Mouse (Mus musculus): ENCODE results near the gene Cfd. TPM values are rescaled to one million over a fixed set of nuclear protein-coding genes. Genes with fewer than 3 reads are reported as not detected.

Cfd gene
- total RNA-seq (2021) = 10 to 100 TPM; 47.6 to 86.0 TPM
- long read RNA-seq, experiment 1, transcript Cfd-202 (5 exons, 871 nt) = major isoform, 78 of 159 reads
- long read RNA-seq, experiment 1, transcript Cfd-201 (5 exons, 922 nt) = minor isoform, 75 of 159 reads
- long read RNA-seq, experiment 1, partial matches to known transcripts = 5 of 159 reads
- long read RNA-seq, experiment 1, other reads (novel, unspliced or antisense) = 1 of 159 reads
- long read RNA-seq, experiment 2, transcript Cfd-202 (5 exons, 871 nt) = minor isoform, 39 of 95 reads
- long read RNA-seq, experiment 2, transcript Cfd-201 (5 exons, 922 nt) = major isoform, 41 of 95 reads
- long read RNA-seq, experiment 2, partial matches to known transcripts = 14 of 95 reads
- long read RNA-seq, experiment 2, other reads (novel, unspliced or antisense) = 1 of 95 reads

DNA sequence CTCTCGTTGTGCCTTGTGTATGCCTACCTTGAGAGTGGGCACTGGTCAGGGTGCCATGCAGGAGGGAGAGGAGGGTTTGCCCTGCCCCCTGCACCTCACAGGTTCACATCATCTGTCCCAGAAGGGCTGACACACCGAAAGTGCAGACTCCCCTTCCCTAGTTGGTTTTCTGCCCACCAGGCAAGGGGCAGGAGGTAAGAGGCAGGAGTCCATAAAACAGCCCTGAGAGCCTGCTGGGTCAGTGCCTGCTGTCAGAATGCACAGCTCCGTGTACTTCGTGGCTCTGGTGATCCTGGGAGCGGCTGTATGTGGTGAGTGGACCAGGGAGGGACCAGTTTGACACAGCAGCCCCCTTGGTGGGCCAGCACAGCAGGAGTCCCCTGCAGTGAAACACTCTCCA is at the start of gene Cfd:
Cfd (plus strand) TSS at position 184 of the 400 bp plus-strand sequence.
- intact Hi-C loops (cut with DNase I) = loop anchor here (2.0 kb wide), 1 partner anchor 66 kb away; no protein-coding TSS in a partner anchor
- DNase-seq = no peak

DNA sequence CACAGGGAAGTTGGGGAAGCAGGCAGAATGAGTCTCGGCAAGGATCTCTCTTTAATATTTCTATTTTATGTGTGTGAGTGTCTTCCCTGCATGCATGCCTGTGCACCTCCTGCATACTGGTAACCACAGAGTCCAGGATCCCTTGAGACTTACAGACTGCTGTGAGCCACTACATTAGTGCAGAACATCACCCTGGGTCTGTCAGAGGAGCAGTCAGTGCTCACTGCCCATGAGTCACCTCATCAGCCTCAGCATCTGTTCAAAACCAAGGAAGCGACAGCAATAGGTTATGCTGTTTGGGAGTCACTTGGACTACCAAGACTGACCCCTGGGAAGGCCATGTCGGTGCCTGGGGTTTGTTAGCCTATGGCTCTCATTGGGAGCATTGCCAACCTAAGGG is 48.3 kb upstream of the Cfd start:
- intact Hi-C loops (cut with DNase I) = no loop called here
- no peak for DNase-seq

DNA sequence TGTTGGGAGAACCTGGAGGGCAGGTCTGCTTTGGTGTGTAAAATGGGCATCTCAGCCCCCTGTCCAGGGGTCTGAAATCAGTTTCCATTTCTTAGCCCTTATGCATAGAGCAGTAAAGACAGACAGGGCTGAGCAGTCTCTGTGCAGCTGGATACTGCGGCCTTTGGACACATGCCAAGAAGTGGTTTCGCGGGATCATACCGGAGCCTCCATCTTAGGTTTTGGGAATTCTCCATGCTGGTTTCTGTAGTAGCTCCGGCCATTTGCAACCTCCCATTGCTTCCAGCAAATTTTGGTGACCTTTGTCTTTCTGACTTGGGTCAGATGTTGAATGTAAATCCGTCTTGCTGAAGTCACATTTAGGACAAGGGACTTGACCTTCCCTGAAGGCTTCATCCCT is 47.2 kb upstream of the Cfd start:
- intact Hi-C loops (cut with DNase I) = no loop called here
- no peak for DNase-seq

DNA sequence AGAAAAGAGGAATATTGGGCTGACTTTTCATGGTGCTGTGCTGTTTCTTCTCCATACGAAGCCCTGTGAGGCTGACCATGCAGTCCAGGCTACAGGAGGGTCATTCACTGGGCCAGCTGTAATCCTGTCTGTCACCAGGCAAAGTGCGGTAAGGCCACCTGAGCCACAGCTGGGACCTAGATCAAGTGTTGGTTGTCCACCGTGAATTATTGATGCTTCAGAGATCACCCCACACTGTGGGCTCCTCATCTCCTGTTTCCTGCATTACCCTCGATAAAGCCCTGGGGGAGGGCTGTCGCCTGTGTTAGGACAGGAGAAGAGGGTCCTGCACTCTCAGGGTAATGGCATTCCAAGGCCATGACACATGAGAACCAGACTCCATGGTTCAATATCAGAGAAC is 44.1 kb upstream of the Cfd start:
- DNase-seq = no peak
- intact Hi-C loops (cut with DNase I) = no loop called here

DNA sequence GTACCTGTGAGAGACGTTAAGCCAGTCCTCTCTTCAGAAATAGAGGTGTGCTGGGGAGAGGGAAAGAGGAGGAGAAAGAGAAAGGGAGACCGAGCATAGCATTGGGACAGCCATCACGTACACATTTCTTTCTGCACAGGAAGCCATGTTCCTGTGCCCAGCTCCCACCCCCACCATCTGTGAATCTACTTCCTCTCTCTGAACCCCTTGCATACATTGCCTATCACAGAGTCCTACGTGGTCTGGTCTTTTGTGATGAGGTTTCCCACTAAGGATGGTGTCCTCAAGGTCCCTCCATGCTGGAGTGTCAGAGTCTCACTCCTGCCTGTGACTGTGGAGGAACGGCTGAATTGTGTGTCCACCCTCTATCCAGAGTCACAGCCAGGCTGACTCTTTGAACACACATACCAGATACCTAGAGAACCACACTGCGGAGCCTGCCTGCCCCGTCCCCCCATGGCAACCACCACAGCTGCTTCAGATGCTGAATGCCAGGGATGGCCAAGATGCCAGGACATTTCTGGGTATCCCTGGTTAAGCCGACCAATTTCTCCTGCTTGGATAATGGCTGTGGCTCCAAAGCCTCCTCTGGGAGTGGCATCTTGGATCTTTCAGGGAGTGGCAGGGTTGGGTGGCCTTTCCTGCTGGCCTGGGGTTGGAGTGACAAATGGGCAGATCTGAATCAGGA is 40.6 kb upstream of the Cfd start:
- intact Hi-C loops (cut with DNase I) = no loop called here
- DNase-seq = no peak

DNA sequence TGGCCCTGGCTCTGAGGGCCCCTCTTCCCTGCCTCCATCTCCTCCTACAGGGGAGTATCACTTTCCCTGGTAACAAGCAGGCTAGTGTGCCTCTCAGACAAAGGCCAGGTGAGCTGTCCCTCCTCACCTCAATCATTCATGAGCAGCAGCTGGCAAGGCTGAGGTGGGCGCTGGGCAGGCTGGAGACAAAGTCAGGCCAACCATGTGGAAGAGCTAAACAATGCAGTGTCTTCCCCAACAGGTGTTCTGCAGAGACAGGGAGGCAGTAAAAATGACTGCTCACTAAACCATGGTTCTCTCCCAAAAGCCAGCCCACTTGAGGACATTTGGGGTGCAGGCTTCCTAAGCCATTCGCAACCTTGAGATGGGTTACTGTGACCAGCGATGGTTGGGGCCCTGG is 39.0 kb upstream of the Cfd start:
- no peak for DNase-seq
- intact Hi-C loops (cut with DNase I) = no loop called here

DNA sequence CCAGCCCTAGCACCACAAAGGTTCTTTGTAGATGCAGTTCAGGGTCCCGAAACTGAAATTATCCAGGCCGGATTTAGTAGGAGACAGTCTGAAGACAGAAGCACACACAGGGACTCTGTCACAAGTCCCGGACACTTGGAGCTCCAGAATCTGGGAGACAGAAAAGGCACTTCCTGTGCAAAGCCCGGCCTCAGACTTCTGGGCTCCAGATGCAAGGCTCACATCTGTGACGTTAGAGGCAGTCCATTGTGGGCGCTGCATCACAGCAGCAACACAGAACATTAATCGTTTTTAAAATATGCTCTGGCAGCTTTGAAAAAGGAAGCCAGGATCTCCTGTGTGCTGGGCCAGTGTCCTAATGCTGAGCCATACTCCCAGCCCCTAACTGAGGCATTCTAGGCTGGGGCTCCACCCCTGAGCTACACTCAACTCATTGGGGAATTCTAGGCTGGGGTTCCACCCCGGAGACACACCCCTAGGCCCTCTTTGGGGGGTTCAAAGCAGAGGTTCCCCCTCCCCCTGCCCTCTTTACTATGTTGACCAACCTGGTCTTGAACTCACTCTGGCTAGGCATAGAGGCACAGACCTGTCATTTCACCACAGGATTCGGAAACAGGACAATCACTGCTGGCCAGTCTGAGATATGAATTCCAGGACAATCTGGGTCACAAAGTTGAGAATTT is 38.4 kb upstream of the Cfd start:
- intact Hi-C loops (cut with DNase I) = no loop called here
- no peak for DNase-seq

DNA sequence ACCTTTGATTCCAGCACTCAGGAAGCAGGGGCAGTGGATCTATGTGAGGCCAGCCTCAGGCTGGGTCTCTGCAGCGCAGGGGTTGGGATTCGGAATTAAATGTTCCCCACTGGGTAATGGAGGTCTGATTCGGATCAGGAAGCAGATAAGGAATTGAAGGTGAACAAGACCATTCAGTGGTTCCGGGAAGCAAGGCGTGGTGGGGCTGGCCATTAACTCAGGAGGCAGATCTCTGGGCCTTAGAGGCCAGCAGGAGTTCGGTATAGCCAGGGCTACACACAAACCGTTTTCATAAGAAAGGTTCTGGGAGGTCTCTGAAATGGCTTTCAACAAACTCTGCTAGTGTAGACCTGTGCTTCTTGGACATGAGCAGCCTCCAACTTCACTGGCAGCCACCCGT is 37.8 kb upstream of the Cfd start:
- no peak for DNase-seq
- intact Hi-C loops (cut with DNase I) = no loop called here

DNA sequence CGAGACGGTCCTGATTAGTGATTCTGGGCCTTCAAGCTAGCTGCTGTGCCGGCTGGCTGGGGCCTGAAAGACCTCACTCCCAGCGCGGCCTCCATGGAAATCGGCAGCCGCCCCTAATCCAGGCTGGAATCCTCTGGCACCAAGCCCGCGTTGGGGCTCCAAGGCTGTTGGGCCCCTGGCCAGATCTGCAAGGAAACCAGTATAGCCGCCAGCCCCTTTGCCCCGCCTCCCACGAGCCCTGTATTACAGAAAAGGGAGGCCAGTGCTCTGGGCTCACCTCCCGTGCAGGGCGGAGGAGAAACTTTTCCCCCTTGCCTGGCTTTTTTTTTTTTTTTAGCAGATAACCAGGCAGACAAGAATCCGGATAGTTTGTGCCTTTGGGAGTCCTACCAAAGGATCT is 37.3 kb upstream of the Cfd start:
- peak; percentile 96 to 98 for DNase-seq
- intact Hi-C loops (cut with DNase I) = no loop called here

DNA sequence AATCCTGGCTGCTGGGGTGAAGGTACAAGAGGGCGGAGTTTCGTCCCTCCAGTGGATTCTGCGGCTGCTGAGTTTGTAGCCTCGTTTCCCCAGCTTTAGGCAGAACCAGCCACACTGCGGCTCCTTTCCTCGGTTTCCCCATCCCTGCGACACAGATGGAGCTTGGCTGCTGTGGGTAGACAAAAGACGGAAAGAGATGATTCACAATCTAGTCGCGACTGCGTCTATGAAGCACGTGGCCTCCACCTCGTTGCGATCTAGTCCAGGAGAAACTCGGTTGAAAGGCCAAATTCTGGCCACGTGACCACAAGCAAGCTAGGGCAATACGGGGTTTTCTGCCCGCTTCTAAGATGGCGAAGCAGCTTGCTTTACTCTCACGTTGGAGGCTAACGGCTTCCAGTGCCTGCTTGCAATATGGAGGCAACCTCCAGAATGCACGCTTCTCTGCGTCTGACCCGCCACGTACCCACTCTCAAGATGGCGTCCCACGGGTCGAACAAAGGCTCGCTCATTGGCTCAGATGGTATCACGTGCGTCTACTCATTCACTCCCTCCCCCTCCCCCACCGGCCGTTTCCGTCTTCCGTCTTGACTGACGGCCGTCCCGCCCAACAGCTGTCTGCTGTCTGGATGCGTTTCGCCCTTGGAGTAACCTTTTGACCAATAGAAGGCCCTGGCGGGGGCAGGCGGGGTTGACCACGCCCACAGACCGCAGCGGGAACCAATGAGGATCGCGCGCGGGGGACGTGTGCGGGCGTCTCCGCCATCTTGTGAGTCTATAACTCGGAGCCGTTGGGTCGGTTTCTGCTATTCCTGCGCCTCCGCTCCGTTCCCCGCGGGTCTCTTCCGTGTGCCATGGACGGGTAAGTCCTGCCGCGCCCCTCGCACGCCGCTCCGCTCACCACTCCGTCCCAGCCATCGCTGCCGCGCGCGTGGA is 36.5 kb upstream of the Cfd start, which contains the start of gene Ptbp1:
Ptbp1 (plus strand) TSS at position 568 of the 936 bp plus-strand sequence.
- intact Hi-C loops (cut with DNase I) = no loop called here
- DNase-seq = peak; percentile 94 to 99

DNA sequence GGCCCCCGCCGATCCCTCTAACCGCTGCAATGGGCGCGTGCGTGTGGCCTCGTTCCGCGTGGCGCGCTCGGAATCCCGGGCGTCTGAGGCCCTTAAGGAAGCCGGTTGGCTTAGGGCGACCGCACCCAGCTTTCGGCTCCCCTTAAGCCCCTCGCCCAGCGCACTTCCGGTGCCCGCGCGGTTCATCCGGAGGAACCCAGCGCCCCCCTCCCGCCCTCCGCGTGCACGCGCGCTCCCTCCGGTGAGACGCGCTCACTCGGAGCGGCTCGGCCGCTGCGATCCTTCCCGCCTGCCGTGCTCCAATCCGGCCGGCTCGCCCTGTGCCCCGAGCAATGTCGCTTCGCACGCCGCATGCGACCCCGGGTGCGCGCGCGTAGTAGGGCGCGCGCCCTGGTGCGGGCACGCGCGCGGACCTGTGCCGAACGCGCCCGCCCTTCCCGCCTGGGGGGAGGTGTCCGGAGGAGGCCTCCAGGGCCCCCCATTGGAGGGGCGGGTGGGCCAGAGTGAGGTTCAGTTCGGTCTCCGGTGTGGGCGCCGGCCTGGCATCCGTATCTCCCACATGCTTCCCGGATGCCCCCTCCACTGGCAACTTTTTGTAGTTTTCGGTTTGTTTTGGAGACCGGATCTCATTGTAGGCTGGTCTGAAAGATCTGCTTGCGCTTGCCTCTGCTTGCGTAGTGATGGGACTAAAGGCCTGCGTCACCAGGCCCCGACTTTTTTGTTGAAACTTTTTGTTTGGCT is 35.7 kb upstream of the Cfd start:
- intact Hi-C loops (cut with DNase I) = no loop called here
- DNase-seq = peak in 1 of 2 experiments; percentile 60

DNA sequence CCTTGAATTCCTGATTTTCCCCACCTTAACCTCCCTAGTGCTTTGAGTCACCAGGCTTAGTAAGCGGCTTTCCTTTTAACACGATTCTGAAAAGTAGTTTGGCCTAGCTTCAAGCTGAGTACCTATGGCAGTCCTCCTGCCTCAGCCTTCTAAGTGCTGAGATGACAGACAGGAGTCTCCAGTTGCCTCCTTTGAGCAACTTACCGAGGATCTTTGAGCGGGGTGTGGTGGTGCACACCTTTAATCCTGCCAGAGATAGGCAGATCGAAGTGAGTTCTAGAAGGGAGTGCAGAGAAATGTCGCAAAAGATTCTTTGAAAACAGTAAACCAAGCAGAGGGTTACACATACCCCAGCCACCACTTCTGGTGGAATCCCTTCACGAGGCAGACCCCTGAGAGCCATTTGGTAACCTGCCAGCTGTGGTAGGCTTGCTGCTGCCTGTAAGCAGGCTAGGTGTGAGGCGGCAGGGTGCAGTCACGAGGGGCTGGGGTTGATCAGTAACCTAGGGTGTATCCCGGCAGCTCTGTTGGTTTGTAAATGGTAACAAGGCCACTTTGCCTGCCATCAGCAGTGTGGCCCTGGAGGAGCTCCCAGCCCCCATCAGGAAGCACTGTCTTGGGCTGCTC is 35.0 kb upstream of the Cfd start:
- intact Hi-C loops (cut with DNase I) = no loop called here

DNA sequence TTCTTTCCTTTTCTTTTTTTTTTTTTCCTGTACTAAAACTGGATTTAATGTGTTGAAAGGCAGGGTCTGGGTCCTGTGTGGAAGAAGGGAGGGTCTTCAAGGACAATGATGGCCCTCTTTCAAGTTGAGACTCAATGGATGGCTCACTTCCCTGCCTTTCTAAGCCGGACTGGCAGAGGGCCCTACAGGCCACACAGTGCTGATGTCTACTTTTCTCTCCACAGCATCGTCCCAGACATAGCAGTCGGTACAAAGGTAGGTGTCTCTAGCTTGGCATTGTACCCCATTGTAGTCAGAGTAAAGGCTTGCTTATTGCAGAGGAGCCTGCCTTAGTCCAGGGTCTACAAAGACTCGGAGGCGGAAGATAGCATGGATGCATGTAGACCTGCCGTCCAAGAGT is 34.4 kb upstream of the Cfd start:
- DNase-seq = no peak
- intact Hi-C loops (cut with DNase I) = no loop called here

More for the DNA sequence above, 35.0 kb upstream of the Cfd start:
- DNase-seq = no peak

DNA sequence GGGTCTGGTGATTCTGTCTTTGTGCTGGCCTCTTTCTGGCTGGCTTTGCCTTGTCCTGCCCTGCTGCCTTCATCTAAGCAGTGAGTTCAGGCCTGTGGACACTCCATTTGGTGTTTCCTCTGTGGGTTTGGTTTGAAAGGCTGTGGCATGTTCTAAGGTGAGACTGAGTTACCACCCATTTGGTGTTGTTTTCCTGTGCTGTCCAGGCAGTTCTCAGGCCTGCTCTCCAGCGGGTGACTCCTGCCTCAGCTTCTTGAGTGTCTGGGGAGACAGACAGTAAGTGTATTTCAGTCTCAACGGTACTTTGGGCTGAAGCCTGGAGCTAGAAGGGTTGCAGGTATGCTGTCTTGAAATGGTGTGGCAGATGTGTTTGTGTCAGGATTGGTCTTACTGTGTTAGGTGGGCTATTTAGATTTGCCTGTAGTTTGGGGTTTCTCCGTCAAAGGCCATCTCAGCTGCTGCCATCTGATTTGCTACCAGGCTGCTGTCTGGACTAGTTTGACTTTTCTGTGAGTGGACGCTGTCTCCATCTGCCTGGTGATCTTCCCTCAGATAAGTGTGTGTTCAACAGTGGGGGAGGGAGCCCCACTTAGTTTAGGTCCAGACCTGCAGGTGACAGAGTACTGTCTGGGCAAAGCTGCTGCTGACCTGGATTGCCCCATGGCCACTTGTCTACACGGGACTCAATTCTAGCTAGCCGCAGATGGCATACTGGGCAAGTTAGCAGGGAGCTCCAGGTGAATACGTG is 33.8 kb upstream of the Cfd start:
- intact Hi-C loops (cut with DNase I) = no loop called here
- DNase-seq = no peak

DNA sequence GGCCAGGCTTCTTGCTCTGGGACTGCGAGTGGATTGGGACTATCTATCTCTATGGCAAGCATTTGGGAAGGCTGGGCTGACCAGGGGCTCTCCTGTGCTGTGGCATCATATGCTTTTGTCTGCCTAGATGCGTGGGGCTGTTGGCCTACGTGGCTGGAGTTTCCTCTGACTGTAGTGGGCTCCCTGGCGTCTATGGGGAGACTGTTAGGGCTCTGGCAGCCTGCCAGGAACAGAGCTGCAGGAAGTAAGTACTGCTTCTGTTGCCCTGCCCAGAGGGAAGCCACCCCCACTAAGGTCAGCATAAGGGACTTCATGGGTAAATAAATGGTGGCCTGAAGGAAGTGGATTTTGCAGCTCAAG is 33.2 kb upstream of the Cfd start:
- intact Hi-C loops (cut with DNase I) = no loop called here
- DNase-seq = peak in 1 of 2 experiments; percentile 63

DNA sequence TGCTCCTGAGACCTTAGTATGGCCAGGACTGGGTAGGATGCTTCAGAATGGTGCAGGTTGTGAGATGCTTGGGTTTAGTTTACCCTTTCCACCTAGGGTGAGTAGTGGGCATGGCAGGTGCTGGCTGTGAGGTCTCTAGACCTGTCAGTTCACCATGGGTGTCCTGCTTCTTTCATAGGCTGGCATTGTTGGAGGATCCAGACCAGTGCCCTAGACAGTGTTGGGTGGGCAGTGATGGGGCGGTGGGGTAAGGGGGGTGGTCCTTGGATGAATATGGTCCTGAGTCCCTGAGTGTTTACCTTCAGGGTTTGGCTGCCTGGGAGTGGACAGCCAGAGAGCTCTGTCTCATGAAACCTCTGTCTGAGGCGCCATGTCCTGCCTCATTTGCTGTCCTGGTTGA is 32.8 kb upstream of the Cfd start:
- intact Hi-C loops (cut with DNase I) = no loop called here
- DNase-seq = no peak

DNA sequence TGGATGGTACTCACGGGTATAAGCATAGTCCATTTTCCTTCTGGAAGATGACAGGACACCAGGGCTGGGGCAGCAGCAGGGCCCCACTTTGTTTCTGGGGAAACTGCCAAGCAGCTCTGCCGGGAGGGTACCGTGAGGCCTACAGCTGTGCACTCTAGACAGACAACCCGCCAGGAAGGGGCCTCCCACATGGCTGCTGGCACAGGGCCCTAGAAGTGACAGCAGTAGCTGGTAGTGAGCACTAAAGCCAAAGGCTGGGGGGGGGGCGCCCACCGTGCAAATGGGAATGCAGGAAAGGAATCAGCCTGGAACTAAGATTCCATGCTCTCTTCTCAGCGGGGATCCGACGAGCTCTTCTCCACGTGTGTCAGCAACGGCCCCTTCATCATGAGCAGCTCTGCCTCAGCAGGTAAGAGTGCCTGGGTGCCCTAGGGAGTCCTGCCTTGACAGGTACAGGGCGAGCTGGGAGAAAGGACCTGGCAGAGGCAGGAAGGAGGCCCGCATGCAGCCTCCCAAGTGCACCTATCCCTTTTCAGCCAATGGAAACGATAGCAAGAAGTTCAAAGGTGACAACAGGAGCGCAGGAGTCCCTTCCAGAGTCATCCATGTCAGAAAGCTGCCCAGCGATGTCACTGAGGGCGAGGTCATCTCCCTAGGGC is 32.1 kb upstream of the Cfd start:
- peak in 1 of 2 experiments; percentile 45 for DNase-seq
- intact Hi-C loops (cut with DNase I) = no loop called here

DNA sequence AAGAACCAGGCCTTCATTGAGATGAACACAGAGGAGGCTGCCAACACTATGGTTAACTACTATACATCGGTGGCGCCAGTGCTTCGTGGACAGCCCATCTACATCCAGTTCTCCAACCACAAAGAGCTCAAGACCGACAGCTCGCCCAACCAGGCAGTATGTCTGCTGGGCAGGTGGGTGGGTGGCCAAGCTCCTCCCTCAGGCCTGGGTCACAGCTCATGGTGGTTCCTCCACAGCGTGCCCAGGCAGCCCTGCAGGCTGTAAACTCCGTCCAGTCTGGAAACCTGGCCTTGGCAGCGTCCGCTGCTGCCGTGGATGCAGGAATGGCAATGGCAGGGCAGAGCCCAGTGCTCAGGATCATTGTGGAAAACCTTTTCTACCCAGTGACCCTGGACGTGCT is 31.5 kb upstream of the Cfd start:
- intact Hi-C loops (cut with DNase I) = no loop called here
- no peak for DNase-seq

Measured in gastrocnemius, postnatal 36 days (tissue).